Mouse (Mus musculus) 3T3-L1 (cell line): ENCODE data around the gene Rasal2.
A peak's percentile ranks its signal among the peaks of the same experiment; 100 is the strongest.

ENCODE experiments used
- DNase-seq: peaks from one replicate; pipeline ENCODE4 v3.0.0-alpha.2; 2015; ENCODE audit warnings: low read depth, low spot score

The Rasal2 gene

GRCm38 (mm10) chr1:157439973-157440641 is 27.7 kb upstream of the Rasal2 start:
- peak; percentile 46 for DNase-seq

- DNase-seq = no peak
These were observed 26.7 kb upstream of the Rasal2 start for GRCm38 (mm10) chr1:157439101-157439500.

GRCm38 (mm10) chr1:157438290-157438689 is 25.9 kb upstream of the Rasal2 start:
- DNase-seq = no peak

GRCm38 (mm10) chr1:157435926-157436325 is 23.5 kb upstream of the Rasal2 start:
- DNase-seq = no peak

GRCm38 (mm10) chr1:157434404-157434803 is 22.0 kb upstream of the Rasal2 start:
- no peak for DNase-seq

- DNase-seq = no peak
These were observed 20.9 kb upstream of the Rasal2 start for GRCm38 (mm10) chr1:157433316-157433715.

GRCm38 (mm10) chr1:157428366-157428765 is 16.0 kb upstream of the Rasal2 start:
- DNase-seq = no peak

GRCm38 (mm10) chr1:157427604-157428003 is 15.2 kb upstream of the Rasal2 start:
- no peak for DNase-seq

GRCm38 (mm10) chr1:157426933-157427332 is 14.5 kb upstream of the Rasal2 start:
- DNase-seq = no peak

GRCm38 (mm10) chr1:157425741-157426427 is 13.5 kb upstream of the Rasal2 start:
- no peak for DNase-seq

- DNase-seq = no peak
These were observed 5.5 kb upstream of the Rasal2 start for GRCm38 (mm10) chr1:157417861-157418260.

- no peak for DNase-seq
These were observed 5.0 kb upstream of the Rasal2 start for GRCm38 (mm10) chr1:157417414-157417813.

- no peak for DNase-seq
These were observed 4.2 kb upstream of the Rasal2 start for GRCm38 (mm10) chr1:157416628-157417027.

GRCm38 (mm10) chr1:157415771-157416170 is 3.4 kb upstream of the Rasal2 start:
- DNase-seq = no peak

GRCm38 (mm10) chr1:157411711-157412380 is 549 bp downstream of the Rasal2 start:
- peak; percentile 63 for DNase-seq

- no peak for DNase-seq
These were observed 1.1 kb downstream of the Rasal2 start for GRCm38 (mm10) chr1:157411341-157411710.

GRCm38 (mm10) chr1:157410937-157411336 is 1.5 kb downstream of the Rasal2 start:
- DNase-seq = peak; percentile 17

- DNase-seq = no peak
These were observed 2.7 kb downstream of the Rasal2 start for GRCm38 (mm10) chr1:157409648-157410047.

GRCm38 (mm10) chr1:157388027-157388426 is 24.4 kb downstream of the Rasal2 start:
- DNase-seq = no peak

- DNase-seq = peak; percentile 85
These were observed 31.7 kb downstream of the Rasal2 start for GRCm38 (mm10) chr1:157380694-157381093.

GRCm38 (mm10) chr1:157370397-157370796 is 42.0 kb downstream of the Rasal2 start:
- no peak for DNase-seq

- peak; percentile 5 for DNase-seq
These were observed 44.1 kb downstream of the Rasal2 start for GRCm38 (mm10) chr1:157368316-157368715.

GRCm38 (mm10) chr1:157346661-157347060 is 65.7 kb downstream of the Rasal2 start:
- no peak for DNase-seq
